21 mouse cellular contexts compared by ENCODE assay signal in genomic region chr12:100687001-100687400, GRCm38 (mm10). TPM values are rescaled to one million over a fixed set of nuclear protein-coding genes. Genes with fewer than 3 reads are reported as not detected.
DNase-seq lines count a peak whose midpoint lies in the region; ATAC-seq and TF ChIP-seq lines count a peak whose summit lies in the region.
"Had no signal": no experiment of that assay in that cellular context is flagged by ENCODE, and none has a peak within 500 bp of the region (broad histone marks: within the 10 kb centered on the region; RNA-seq: fewer than 3 reads in every experiment).

No protein-coding gene starts in this region.

- H3K27me3 ChIP-seq in forebrain, embryonic 14.5 days (replicated peaks; ENCODE audit: control insufficient read depth, insufficient read depth, low read length), result no peaks in the 10 kb centered on the region
- H3K27me3 ChIP-seq in forebrain, postnatal 0 days (ENCODE audit: insufficient read depth, low read length), result no peaks in the 10 kb centered on the region
- no peaks in the 10 kb centered on the region for H3K27me3 ChIP-seq in lung, embryonic 14.5 days (ENCODE audit: insufficient read depth, low read length)
- H3K27me3 ChIP-seq in kidney, embryonic 16.5 days (ENCODE audit: insufficient read depth, low read length), result no peaks in the 10 kb centered on the region
- H3K27me3 ChIP-seq: embryonic facial prominence, embryonic 12.5 days; forebrain, embryonic 12.5 days; heart, embryonic 12.5 days; hindbrain, embryonic 13.5 days; Patski had no signal

- H3K4me1 ChIP-seq in forebrain, embryonic 14.5 days (ENCODE audit: control insufficient read depth, insufficient read depth, low read length), result no peaks in the 10 kb centered on the region
- 0 out of 2 replicates have a peak, but pooled peaks cover 3% of the 10 kb centered on the region for H3K4me1 ChIP-seq in forebrain, postnatal 0 days (ENCODE audit: insufficient read depth)
- no peaks in the 10 kb centered on the region for H3K4me1 ChIP-seq in lung, embryonic 14.5 days (ENCODE audit: insufficient read depth)
- no peaks in the 10 kb centered on the region for H3K4me1 ChIP-seq in kidney, embryonic 16.5 days (ENCODE audit: insufficient read depth, low read length)
- H3K4me1 ChIP-seq: forebrain, embryonic 12.5 days; hindbrain, embryonic 13.5 days had no signal

- DNase-seq in forebrain, embryonic 14.5 days (ENCODE audit: low spot score), result peak; percentile 41
- DNase-seq in forebrain, postnatal 0 days, result no peak
- DNase-seq in lung, embryonic 14.5 days, result peak; percentile 62
- no peak for DNase-seq in lung, adult 18-20 months
- DNase-seq in Muller cell, postnatal 12 days (ENCODE audit: inconsistent ontology term), result peak; percentile 88
- DNase-seq in telencephalon, adult 2 months (ENCODE audit: low read depth, low spot score), result peak; percentile 16
- DNase-seq: adrenal gland, postnatal 14 days; cerebellum, adult 11 months; cerebellum, adult 8-10 months; cerebellum, postnatal 14 days; embryo, embryonic 11 days; gastrocnemius, adult 2 months; gastrocnemius, postnatal 25 days; heart, postnatal 4 days had no signal

- WGBS in forebrain, embryonic 14.5 days, result 72% methylated on average over 2 of the region's 2 CpGs
- WGBS in forebrain, postnatal 0 days, result 70% methylated on average over 2 of the region's 2 CpGs
- 70% methylated on average over 2 of the region's 2 CpGs for WGBS in lung, embryonic 14.5 days
- WGBS in kidney, embryonic 16.5 days, result 79% methylated on average over 2 of the region's 2 CpGs

- no peaks in the 10 kb centered on the region for H3K9me3 ChIP-seq in forebrain, embryonic 14.5 days (replicated peaks; ENCODE audit: control insufficient read depth, low read length)
- H3K9me3 ChIP-seq in forebrain, postnatal 0 days (ENCODE audit: low read length), result no peaks in the 10 kb centered on the region
- H3K9me3 ChIP-seq in lung, embryonic 14.5 days (ENCODE audit: low read depth, low read length), result no peaks in the 10 kb centered on the region
- no peaks in the 10 kb centered on the region for H3K9me3 ChIP-seq in kidney, embryonic 16.5 days (ENCODE audit: low read length)
- H3K9me3 ChIP-seq: embryonic facial prominence, embryonic 12.5 days; forebrain, embryonic 12.5 days; heart, embryonic 12.5 days; hindbrain, embryonic 13.5 days had no signal

- no peaks in the 10 kb centered on the region for H3K36me3 ChIP-seq in forebrain, embryonic 14.5 days (ENCODE audit: control insufficient read depth, insufficient read depth, low read length)
- no peaks in the 10 kb centered on the region for H3K36me3 ChIP-seq in forebrain, postnatal 0 days (ENCODE audit: insufficient read depth)
- H3K36me3 ChIP-seq in lung, embryonic 14.5 days (ENCODE audit: insufficient read depth), result no peaks in the 10 kb centered on the region
- no peaks in the 10 kb centered on the region for H3K36me3 ChIP-seq in kidney, embryonic 16.5 days (ENCODE audit: insufficient read depth, low read length)
- H3K36me3 ChIP-seq: embryonic facial prominence, embryonic 12.5 days; forebrain, embryonic 12.5 days; heart, embryonic 12.5 days; hindbrain, embryonic 13.5 days had no signal

- no peak overlapping the region for H3K4me2 ChIP-seq in forebrain, embryonic 14.5 days (ENCODE audit: low read length)
- no peak overlapping the region for H3K4me2 ChIP-seq in forebrain, postnatal 0 days (ENCODE audit: low read depth)
- H3K4me2 ChIP-seq in lung, embryonic 14.5 days, result no peak overlapping the region
- H3K4me2 ChIP-seq in kidney, embryonic 16.5 days (replicated peaks; ENCODE audit: low read depth, low read length), result no peak overlapping the region
- H3K4me2 ChIP-seq: embryonic facial prominence, embryonic 12.5 days; forebrain, embryonic 12.5 days; heart, embryonic 12.5 days; hindbrain, embryonic 13.5 days had no signal

- ATAC-seq in forebrain, embryonic 14.5 days, result no peak
- ATAC-seq in forebrain, postnatal 0 days, result no peak
- ATAC-seq in lung, embryonic 14.5 days (ENCODE audit: insufficient read depth), result no peak
- ATAC-seq in kidney, embryonic 16.5 days (ENCODE audit: low FRiP score, low TSS enrichment), result no peak
- ATAC-seq: activated CD4-positive, CD25-positive, alpha-beta regulatory T cell, adult 4 months; Patski had no signal

- no peak overlapping the region for H3K9ac ChIP-seq in forebrain, embryonic 14.5 days (ENCODE audit: low read length)
- no peak overlapping the region for H3K9ac ChIP-seq in forebrain, postnatal 0 days
- H3K9ac ChIP-seq in lung, embryonic 14.5 days, result no peak overlapping the region
- no peak overlapping the region for H3K9ac ChIP-seq in kidney, embryonic 16.5 days (replicated peaks; ENCODE audit: low read length)
- H3K9ac ChIP-seq: embryonic facial prominence, embryonic 12.5 days; forebrain, embryonic 12.5 days; heart, embryonic 12.5 days; hindbrain, embryonic 13.5 days had no signal

- no peak overlapping the region for H3K4me3 ChIP-seq in forebrain, embryonic 14.5 days (ENCODE audit: low read depth, low read length)
- H3K4me3 ChIP-seq in forebrain, postnatal 0 days (ENCODE audit: low read depth, low read length), result no peak overlapping the region
- no peak overlapping the region for H3K4me3 ChIP-seq in lung, embryonic 14.5 days (ENCODE audit: low read depth, low read length)
- H3K4me3 ChIP-seq in kidney, embryonic 16.5 days (ENCODE audit: low read length), result no peak overlapping the region
- H3K4me3 ChIP-seq: embryonic facial prominence, embryonic 12.5 days; forebrain, embryonic 12.5 days; gastrocnemius, adult 2 months; heart, embryonic 12.5 days; hindbrain, embryonic 13.5 days had no signal

- no peak for TF ChIP-seq CTCF in forebrain, postnatal 0 days (IDR thresholded peaks at IDR 0.05; ENCODE audit: low read depth)
- no peak for TF ChIP-seq CTCF in lung, embryonic 14.5 days (IDR thresholded peaks at IDR 0.05; ENCODE audit: low read depth)

- no peak overlapping the region for H3K27ac ChIP-seq in forebrain, embryonic 14.5 days (ENCODE audit: low read depth, low read length)
- no peak overlapping the region for H3K27ac ChIP-seq in forebrain, postnatal 0 days (ENCODE audit: low read depth, low read length)
- no peak overlapping the region for H3K27ac ChIP-seq in lung, embryonic 14.5 days (ENCODE audit: low read depth)
- no peak overlapping the region for H3K27ac ChIP-seq in kidney, embryonic 16.5 days (ENCODE audit: low read length)
- H3K27ac ChIP-seq: embryonic facial prominence, embryonic 12.5 days; forebrain, embryonic 12.5 days; gastrocnemius, adult 2 months; hindbrain, embryonic 13.5 days had no signal

RNA-seq across cellular contexts. Expression of gene Rps6ka5, which starts 39.8 kb away (rescaled TPM):
- polyA plus RNA-seq in forebrain, embryonic 14.5 days (2014; fragmentation: Nextera tagmentation; extraction: Ambion mirVana), result 10.3 and 11.7 TPM in 2 replicates
- 28.8 and 29.5 TPM in 2 replicates for total RNA-seq in forebrain, postnatal 0 days (2014; rRNA removed)
- 6.3 and 8.7 TPM in 2 replicates for polyA plus RNA-seq in forebrain, postnatal 0 days (2015; fragmentation: Nextera tagmentation; extraction: Ambion mirVana)
- 4.5 and 4.9 TPM in 2 replicates for polyA plus RNA-seq in lung, embryonic 14.5 days (2014; fragmentation: Nextera tagmentation; extraction: Ambion mirVana)
- 4.0 TPM in 2 replicates for polyA plus RNA-seq in kidney, embryonic 16.5 days (2015; fragmentation: Nextera tagmentation; extraction: Ambion mirVana)

Comparison
In these comparisons a context has a peak if more than half of its experiments do, and no peak if none do; other contexts are left out.
1. DNase-seq: peak in forebrain, embryonic 14.5 days (single experiment), lung, embryonic 14.5 days (single experiment), Muller cell, postnatal 12 days (single experiment) and telencephalon, adult 2 months (single experiment); none in forebrain, postnatal 0 days (single experiment) and lung, adult 18-20 months (0 of 2).